Mouse (Mus musculus) stomach, embryonic 16.5 days (tissue): ENCODE results near the gene A930017K11Rik. TPM values are rescaled to one million over a fixed set of nuclear protein-coding genes. Genes with fewer than 3 reads are reported as not detected.

ENCODE experiments used
- ATAC-seq: fragments of 200-750 bp; cut with Nextera tagmentation; 2 replicates; pipeline ENCODE4 v1.8.0; 2017; ENCODE audit warnings: moderate number of reproducible peaks, moderate TSS enrichment; ENCODE audit not compliant: insufficient read depth, low FRiP score
- H3K27ac ChIP-seq: fragments of 300-500 bp; sonication (generic); 2 replicates; pipeline ENCODE4 v1.5.1; 2014; ENCODE audit warnings: low read length
- H3K27me3 ChIP-seq: fragments of 300-500 bp; sonication (generic); 2 replicates; pipeline ENCODE4 v1.6.1; 2014; ENCODE audit warnings: low read length, control low read depth, mixed read lengths; ENCODE audit not compliant: control insufficient read depth, insufficient read depth
- H3K36me3 ChIP-seq: fragments of 300-500 bp; sonication (generic); 2 replicates; pipeline ENCODE4 v1.6.1; 2014; ENCODE audit warnings: low read length; ENCODE audit not compliant: control insufficient read depth, insufficient read depth
- H3K4me1 ChIP-seq: fragments of 300-500 bp; sonication (generic); 2 replicates; pipeline ENCODE4 v1.6.1; 2014; ENCODE audit warnings: low read length, control low read depth, mixed read lengths; ENCODE audit not compliant: control insufficient read depth, insufficient read depth
- H3K4me2 ChIP-seq: fragments of 300-500 bp; sonication (generic); 2 replicates; pipeline ENCODE4 v1.6.1; 2014; ENCODE audit warnings: low read depth, low read length, mixed read lengths
- H3K4me3 ChIP-seq: fragments of 300-500 bp; sonication (generic); replicated peaks from 2 replicates; pipeline ENCODE4 v1.5.1; 2014; ENCODE audit warnings: mild to moderate bottlenecking, low read length
- H3K9ac ChIP-seq: fragments of 300-500 bp; sonication (generic); 2 replicates; pipeline ENCODE4 v1.6.1; 2014; ENCODE audit warnings: low read length
- H3K9me3 ChIP-seq: fragments of 300-500 bp; sonication (generic); replicated peaks from 2 replicates; pipeline ENCODE4 v1.6.1; 2016; ENCODE audit warnings: low read length, control low read depth; ENCODE audit not compliant: control insufficient read depth
- WGBS: fragments of 180-500 bp; shearing (Covaris S2); extraction: QIAGEN DNeasy Blood & Tissue Kit; methylation state at CpG from one replicate; pipeline ENCODE4 v1.1.7; 2014; 5-methylcytosine and 5-hydroxymethylcytosine counted together
- polyA plus RNA-seq: library from polyadenylated mRNA; unstranded; fragments of >200 nt; fragmentation: Nextera tagmentation; extraction: Ambion mirVana; gene quantifications from 2 replicates; pipeline ENCODE4 v1.2.1, GENCODE M21; 2015

A930017K11Rik gene
- polyA plus RNA-seq, 1 experiment from 2014 or later: 0.31 TPM

DNA sequence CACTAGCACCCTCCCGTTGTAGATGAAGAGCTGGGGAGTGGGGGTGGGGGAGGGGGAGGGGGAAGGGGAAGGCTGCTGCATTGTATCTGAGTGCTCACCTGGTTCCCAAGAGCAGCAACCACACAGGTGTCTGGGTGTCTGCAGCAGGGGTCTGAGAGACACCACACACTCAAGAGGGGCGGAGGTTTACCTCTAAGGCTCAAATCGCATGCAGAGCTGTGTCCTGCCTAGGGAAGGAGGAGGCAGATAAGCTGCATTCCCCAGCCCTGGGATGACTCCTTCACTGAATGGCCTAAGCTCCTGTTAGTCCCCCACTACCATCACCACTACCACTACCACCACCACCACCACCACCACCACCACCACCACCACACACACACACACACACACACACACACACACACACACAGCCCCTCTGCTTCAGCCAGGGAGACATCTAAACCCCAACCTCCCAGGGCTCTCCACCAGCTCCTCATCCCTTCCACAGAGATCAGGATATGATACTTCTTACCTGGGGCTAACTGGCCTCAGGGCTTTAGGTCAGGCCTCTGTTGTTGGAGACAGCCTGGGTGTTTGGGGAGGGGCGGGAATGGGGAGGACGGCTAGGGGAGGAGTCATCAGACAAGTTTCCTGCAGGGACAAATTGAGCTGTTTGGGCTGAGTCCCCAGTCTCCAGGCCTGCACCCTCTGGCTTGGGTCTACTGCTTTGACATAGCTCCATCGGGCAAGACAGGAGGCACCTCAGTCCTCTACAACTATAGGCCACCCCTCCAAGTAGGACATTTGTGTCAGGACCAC is 7.8 kb downstream of the A930017K11Rik start, which contains the start of the genes Pigq and Nhlrc4:
Pigq (minus strand) TSS at position 571 of the 798 bp plus-strand sequence.
Nhlrc4 (minus strand) TSS at position 596 of the 798 bp plus-strand sequence.
- H3K4me2 ChIP-seq: no peak within 1 kb of the TSS
- no peak within 1 kb of the TSS for H3K9ac ChIP-seq
- H3K9me3 ChIP-seq: no peaks in the 10 kb centered on the region
- ATAC-seq: no peak
- peaks cover 8% of the 10 kb centered on the region for H3K4me1 ChIP-seq
- no peak within 1 kb of the TSS for H3K4me3 ChIP-seq
- no peaks in the 10 kb centered on the region for H3K27me3 ChIP-seq
- WGBS: 45% methylated on average over 6 of the region's 6 CpGs
- H3K27ac ChIP-seq: no peak within 1 kb of the TSS
- H3K36me3 ChIP-seq: no peaks in the 10 kb centered on the region

DNA sequence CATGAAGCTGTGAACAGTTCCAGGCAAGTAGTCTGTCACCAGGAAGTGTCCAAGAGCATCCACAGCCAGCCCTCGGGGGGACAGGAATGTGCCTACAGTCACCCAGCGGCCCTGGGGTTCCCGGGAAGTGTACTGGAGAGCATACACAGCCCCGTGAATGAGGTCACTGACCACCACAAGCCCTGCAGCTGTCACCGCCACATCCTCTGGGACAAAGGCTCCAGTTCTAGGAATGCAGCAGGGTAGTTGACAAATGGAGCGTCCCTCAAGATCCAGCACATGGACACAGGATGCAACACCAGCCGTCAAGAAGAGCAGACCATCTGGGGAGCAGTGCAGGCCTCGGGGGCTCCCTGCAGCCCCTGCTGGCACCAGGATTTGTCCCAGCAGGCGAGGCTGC is 8.6 kb downstream of the A930017K11Rik start:
- Histone ChIP-seq H3K4me2 (no peak overlapping the region), H3K4me1 (peaks cover 8% of the 10 kb centered on the region), H3K9ac (no peak overlapping the region), H3K9me3 (no peaks in the 10 kb centered on the region), H3K27me3 (no peaks in the 10 kb centered on the region), H3K36me3 (no peaks in the 10 kb centered on the region), H3K4me3 (no peak overlapping the region), H3K27ac (no peak overlapping the region)
- WGBS: 71% methylated on average over 9 of the region's 9 CpGs
- no peak for ATAC-seq

DNA sequence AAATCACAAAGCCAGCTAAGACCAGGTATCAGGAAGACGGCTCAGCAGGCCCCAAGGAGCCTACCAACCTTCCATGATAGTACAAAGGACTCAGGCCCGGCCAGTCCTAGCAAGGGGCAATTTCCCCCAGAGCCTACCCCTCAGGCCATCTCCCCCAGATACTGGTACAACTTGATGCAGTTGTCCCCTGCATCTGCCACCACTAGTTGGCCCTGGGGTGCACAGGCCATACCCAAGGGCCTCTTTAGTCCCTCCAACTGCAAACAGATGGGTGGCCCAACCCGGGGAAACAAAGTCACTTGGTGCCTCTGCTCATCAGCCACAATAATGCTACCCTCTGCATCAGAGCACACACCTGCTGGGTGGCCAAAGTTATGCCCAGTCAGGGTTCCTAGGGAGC is 9.1 kb downstream of the A930017K11Rik start:
- no peak overlapping the region for H3K4me2 ChIP-seq
- peaks cover 8% of the 10 kb centered on the region for H3K4me1 ChIP-seq
- no peaks in the 10 kb centered on the region for H3K27me3 ChIP-seq
- no peak overlapping the region for H3K4me3 ChIP-seq
- peak overlapping the region; percentile 33; the same call in 1 of the 2 replicates for H3K27ac ChIP-seq
- no peak for ATAC-seq
- H3K9ac ChIP-seq: no peak overlapping the region
- 76% methylated on average over 3 of the region's 3 CpGs for WGBS
- H3K9me3 ChIP-seq: no peaks in the 10 kb centered on the region
- no peaks in the 10 kb centered on the region for H3K36me3 ChIP-seq

DNA sequence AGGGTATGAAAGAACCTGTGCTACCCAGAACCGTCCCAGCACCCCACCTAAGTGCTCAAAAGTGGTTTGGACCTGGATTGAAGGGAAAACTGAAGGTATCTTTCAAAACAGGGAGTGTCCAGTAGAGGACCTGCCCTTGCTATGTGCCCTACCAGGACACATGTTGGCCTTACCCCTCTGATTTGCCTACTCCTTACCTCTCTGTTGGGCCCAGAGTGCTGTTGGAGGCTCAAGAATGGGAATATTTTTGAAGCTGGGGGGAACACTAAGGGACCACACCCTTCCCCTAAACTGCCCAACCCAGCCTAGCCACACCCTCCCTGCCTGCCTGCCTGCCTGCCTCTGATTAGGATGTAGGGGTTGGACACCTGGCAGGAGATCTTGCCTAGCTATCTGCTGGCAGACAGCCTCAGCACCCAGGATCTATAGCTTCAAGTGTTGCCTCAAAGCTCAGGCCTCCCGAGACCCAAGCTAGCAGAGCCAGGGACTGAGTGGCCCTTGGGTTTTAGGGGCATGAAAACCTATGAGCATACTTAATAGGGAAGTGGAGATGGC is 9.7 kb downstream of the A930017K11Rik start:
- Histone ChIP-seq H3K4me2 (no peak overlapping the region), H3K9me3 (no peaks in the 10 kb centered on the region), H3K9ac (no peak overlapping the region), H3K36me3 (no peaks in the 10 kb centered on the region), H3K4me1 (peaks cover 8% of the 10 kb centered on the region), H3K4me3 (no peak overlapping the region), H3K27ac (peak overlapping the region; percentile 33; the same call in 1 of the 2 replicates), H3K27me3 (no peaks in the 10 kb centered on the region)
- 69% methylated on average over 2 of the region's 2 CpGs for WGBS
- ATAC-seq: peak; percentile 55

DNA sequence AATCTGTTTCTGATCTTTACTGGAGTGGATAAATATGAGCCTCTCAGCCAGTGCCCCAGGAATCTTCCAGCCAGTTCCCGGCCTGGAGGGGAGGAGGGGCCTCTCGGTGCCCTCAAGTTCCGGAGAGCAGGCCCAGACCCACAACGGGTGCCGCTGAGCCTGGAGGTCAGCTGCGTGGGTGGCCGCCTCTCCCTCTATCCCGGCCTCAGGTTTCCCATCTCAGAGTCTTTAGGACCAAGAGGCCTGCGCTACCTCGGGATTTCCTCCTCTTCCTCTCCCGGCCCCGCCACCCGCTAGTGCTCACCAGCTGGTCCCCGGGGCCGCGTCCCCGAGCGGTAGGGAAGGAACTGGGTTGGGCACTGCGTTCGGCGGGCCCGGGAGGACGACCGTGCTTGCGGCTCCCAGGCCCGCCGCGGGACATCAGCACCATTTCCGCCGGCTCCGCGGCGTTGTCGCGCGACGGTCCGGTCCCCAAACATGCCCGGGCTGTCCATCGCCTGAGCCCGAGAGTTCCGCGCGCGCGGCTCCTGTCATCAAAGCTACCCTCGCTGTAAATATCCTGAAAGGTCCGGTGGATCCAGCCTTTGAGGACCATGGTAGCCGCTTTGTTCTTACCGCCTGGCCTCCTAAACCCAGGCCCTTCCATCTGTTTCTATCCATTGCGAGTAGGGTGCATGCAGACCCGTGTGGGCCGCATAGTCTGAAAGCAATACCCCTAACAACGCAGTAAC is 10.7 kb downstream of the A930017K11Rik start:
- WGBS: 2% methylated on average over 54 of the region's 54 CpGs

DNA sequence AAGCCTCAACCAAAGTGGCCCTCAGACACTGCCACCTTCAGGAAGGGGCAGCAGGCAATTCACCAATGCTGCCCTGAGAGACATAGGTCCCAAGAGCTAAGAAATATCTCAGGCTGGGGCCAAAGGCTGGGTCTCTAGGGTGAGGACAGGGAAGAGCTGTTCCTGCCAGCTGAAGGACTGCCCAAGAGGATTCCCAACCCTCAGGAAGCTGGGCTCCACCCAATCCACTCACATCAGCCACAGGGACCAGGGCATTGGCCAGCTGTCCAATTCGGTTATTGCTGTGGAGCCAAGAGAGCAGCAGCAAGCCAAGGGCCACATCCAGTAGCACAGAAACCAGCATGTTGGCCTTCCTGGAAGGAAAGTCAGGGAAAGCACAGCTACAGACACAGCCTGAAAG is 17.8 kb downstream of the A930017K11Rik start:
- Histone ChIP-seq H3K36me3 (peaks cover 20% of the 10 kb centered on the region; the same call in 1 of the 2 replicates), H3K27ac (no peak overlapping the region), H3K4me3 (no peak overlapping the region), H3K4me2 (no peak overlapping the region), H3K27me3 (no peaks in the 10 kb centered on the region), H3K4me1 (no peaks in the 10 kb centered on the region), H3K9me3 (no peaks in the 10 kb centered on the region), H3K9ac (no peak overlapping the region)
- WGBS: 86% methylated on average over 1 of the region's 1 CpGs
- no peak for ATAC-seq

More for the DNA sequence above, 10.7 kb downstream of the A930017K11Rik start:
- H3K36me3 ChIP-seq: peaks cover 2% of the 10 kb centered on the region; the same call in 1 of the 2 replicates
- peak overlapping the region; percentile 88 for H3K27ac ChIP-seq
- peak overlapping the region; percentile 99 for H3K9ac ChIP-seq
- no peaks in the 10 kb centered on the region for H3K9me3 ChIP-seq
- H3K4me3 ChIP-seq: peak overlapping the region; percentile 98
- peak overlapping the region; percentile 77 for H3K4me2 ChIP-seq
- H3K4me1 ChIP-seq: peaks cover 8% of the 10 kb centered on the region
- peak; percentile 67; the same call in 1 of the 2 replicates for ATAC-seq
- no peaks in the 10 kb centered on the region for H3K27me3 ChIP-seq

DNA sequence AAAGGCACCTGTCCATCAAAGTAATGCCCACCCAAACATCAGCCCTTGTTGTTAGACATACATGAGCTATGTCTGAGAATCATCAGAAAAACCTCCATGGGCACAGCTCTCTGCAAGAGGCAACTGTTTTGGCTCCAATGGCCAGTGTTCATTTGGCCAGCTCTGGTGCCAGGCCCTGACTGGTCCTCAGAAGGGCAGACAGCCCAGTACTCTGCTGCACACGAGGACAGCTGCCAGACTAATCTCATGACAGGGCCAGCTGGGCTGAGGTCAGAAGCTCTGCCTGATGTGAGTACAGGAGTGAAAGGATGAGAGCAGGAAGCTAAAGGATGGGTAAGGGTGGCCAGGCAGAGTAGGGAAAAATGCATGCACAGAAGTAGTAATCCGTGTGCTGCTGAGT is 27.0 kb downstream of the A930017K11Rik start:
- H3K9ac ChIP-seq: no peak overlapping the region
- H3K4me3 ChIP-seq: no peak overlapping the region
- no peaks in the 10 kb centered on the region for H3K9me3 ChIP-seq
- H3K27me3 ChIP-seq: no peaks in the 10 kb centered on the region
- no peak for ATAC-seq
- no peaks in the 10 kb centered on the region; the same call in 1 of the 2 replicates for H3K4me1 ChIP-seq
- 75% methylated on average over 2 of the region's 2 CpGs for WGBS
- no peaks in the 10 kb centered on the region for H3K36me3 ChIP-seq
- H3K4me2 ChIP-seq: no peak overlapping the region
- H3K27ac ChIP-seq: no peak overlapping the region

DNA sequence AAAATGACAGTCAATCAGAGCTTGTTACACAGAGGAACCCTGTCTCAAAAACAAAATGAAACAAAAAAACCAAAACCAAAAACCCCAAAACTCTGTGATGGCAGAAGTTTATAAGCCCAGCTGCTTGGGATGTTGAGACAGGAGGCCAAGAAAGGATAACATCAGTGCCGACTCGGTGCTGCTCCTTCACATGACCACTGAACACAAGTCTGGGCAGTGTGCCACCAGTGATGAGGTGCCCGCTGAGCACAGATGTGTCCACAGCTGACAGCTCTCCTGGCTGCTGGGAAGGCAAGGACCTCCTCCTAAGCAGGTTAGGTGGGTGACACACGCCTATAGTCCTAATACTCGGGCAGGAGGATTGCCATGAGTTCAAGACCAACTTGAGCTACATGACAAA is 30.2 kb downstream of the A930017K11Rik start:
- WGBS: 67% methylated on average over 5 of the region's 5 CpGs
- no peak for ATAC-seq

More for the DNA sequence above, 30.2 kb downstream of the A930017K11Rik start:
- Histone ChIP-seq H3K27ac (no peak overlapping the region), H3K9me3 (no peaks in the 10 kb centered on the region), H3K27me3 (no peaks in the 10 kb centered on the region), H3K36me3 (no peaks in the 10 kb centered on the region), H3K4me2 (no peak overlapping the region), H3K9ac (no peak overlapping the region), H3K4me1 (peaks cover 14% of the 10 kb centered on the region), H3K4me3 (no peak overlapping the region)
